Mouse (Mus musculus) ES-Bruce4 (cell line): ENCODE measurements around the gene Mrpl20.
"Not testable (repeated sequence)": the region's sequence is repeated elsewhere in the genome, so short reads cannot be mapped to it uniquely, and the experiment has no call there.

ENCODE experiments used
- CTCF ChIP-seq: IDR thresholded peaks from one replicate; pipeline ENCODE4 v1.8.1; 2011; ENCODE audit warnings: low read depth, low read length
- EP300 ChIP-seq: IDR thresholded peaks from 2 replicates; pipeline ENCODE4 v1.6.1; 2011; ENCODE audit warnings: low read depth, low read length; ENCODE audit not compliant: insufficient read depth
- POLR2A ChIP-seq: IDR thresholded peaks from one replicate; pipeline ENCODE4 v1.8.1; 2011; ENCODE audit warnings: low read length; ENCODE audit not compliant: insufficient read depth

- not testable (repeated sequence) for TF ChIP-seq CTCF, POLR2A, EP300
These were observed 13.8 kb upstream of the Mrpl20 start for GRCm38 (mm10) chr4:155788833-155789232.
